Mouse (Mus musculus): ENCODE measurements around the gene Klhl3. TPM values are rescaled to one million over a fixed set of nuclear protein-coding genes. Genes with fewer than 3 reads are reported as not detected.
"Not testable (repeated sequence)": the region's sequence is repeated elsewhere in the genome, so short reads cannot be mapped to it uniquely, and the experiment has no call there.

The Klhl3 gene
- polyA plus RNA-seq, 1 experiment from 2014 or later, result 15.0 TPM

- WGBS, result 40% methylated on average over 5 of the region's 5 CpGs
- Histone ChIP-seq H3K27ac (ENCODE audit: low read length) (no peak overlapping the region), H3K27me3 (ENCODE audit: control insufficient read depth, insufficient read depth, low read depth, low read length) (no peaks in the 10 kb centered on the region), H3K4me2 (ENCODE audit: low read length) (peak overlapping the region; percentile 73), H3K9ac (ENCODE audit: low read depth, low read length) (no peak overlapping the region), H3K4me1 (ENCODE audit: control insufficient read depth, insufficient read depth, low read length) (peaks cover 2% of the 10 kb centered on the region; the same call in 1 of the 2 replicates), H3K9me3 (replicated peaks; ENCODE audit: control insufficient read depth, low read length, poor library complexity, severe bottlenecking) (no peaks in the 10 kb centered on the region), H3K36me3 (ENCODE audit: control insufficient read depth, insufficient read depth, low read length) (no peaks in the 10 kb centered on the region), H3K4me3 (ENCODE audit: low read depth, low read length) (peak overlapping the region; percentile 33)
- peak; percentile 72; the same call in 1 of the 2 replicates for ATAC-seq
Measured at GRCm38 (mm10) chr13:58149033-58149558, 35.7 kb upstream of the Klhl3 start.

GRCm38 (mm10) chr13:58148256-58148831, 35.0 kb upstream of the Klhl3 start:
- Histone ChIP-seq H3K9ac (ENCODE audit: low read depth, low read length) (peak overlapping the region; percentile 47; the same call in 1 of the 2 replicates), H3K27ac (ENCODE audit: low read length) (no peak overlapping the region), H3K9me3 (replicated peaks; ENCODE audit: control insufficient read depth, low read length, poor library complexity, severe bottlenecking) (no peaks in the 10 kb centered on the region), H3K4me3 (ENCODE audit: low read depth, low read length) (peak overlapping the region; percentile 33), H3K4me1 (ENCODE audit: control insufficient read depth, insufficient read depth, low read length) (peaks cover 2% of the 10 kb centered on the region; the same call in 1 of the 2 replicates), H3K36me3 (ENCODE audit: control insufficient read depth, insufficient read depth, low read length) (no peaks in the 10 kb centered on the region), H3K4me2 (ENCODE audit: low read length) (peak overlapping the region; percentile 73), H3K27me3 (ENCODE audit: control insufficient read depth, insufficient read depth, low read depth, low read length) (no peaks in the 10 kb centered on the region)
- peak; percentile 91 for ATAC-seq
- WGBS, result under 1% methylated on average over 17 of the region's 17 CpGs

GRCm38 (mm10) chr13:58147760-58148159, 34.4 kb upstream of the Klhl3 start:
- no peak overlapping the region for H3K4me3 ChIP-seq (ENCODE audit: low read depth, low read length)
- ATAC-seq, result no peak

GRCm38 (mm10) chr13:58146603-58147002, 33.2 kb upstream of the Klhl3 start:
- H3K9ac ChIP-seq (ENCODE audit: low read depth, low read length); ATAC-seq; H3K27ac ChIP-seq (ENCODE audit: low read length); H3K36me3 ChIP-seq (ENCODE audit: control insufficient read depth, insufficient read depth, low read length); H3K27me3 ChIP-seq (ENCODE audit: control insufficient read depth, insufficient read depth, low read depth, low read length); H3K9me3 ChIP-seq (replicated peaks; ENCODE audit: control insufficient read depth, low read length, poor library complexity, severe bottlenecking); H3K4me1 ChIP-seq (ENCODE audit: control insufficient read depth, insufficient read depth, low read length); H3K4me3 ChIP-seq (ENCODE audit: low read depth, low read length); H3K4me2 ChIP-seq (ENCODE audit: low read length): not testable (repeated sequence)
- 93% methylated on average over 8 of the region's 8 CpGs for WGBS

More at GRCm38 (mm10) chr13:58147760-58148159, 34.4 kb upstream of the Klhl3 start:
- Histone ChIP-seq H3K4me2 (ENCODE audit: low read length) (no peak overlapping the region), H3K27me3 (ENCODE audit: control insufficient read depth, insufficient read depth, low read depth, low read length) (no peaks in the 10 kb centered on the region), H3K27ac (ENCODE audit: low read length) (no peak overlapping the region), H3K9me3 (replicated peaks; ENCODE audit: control insufficient read depth, low read length, poor library complexity, severe bottlenecking) (no peaks in the 10 kb centered on the region), H3K36me3 (ENCODE audit: control insufficient read depth, insufficient read depth, low read length) (no peaks in the 10 kb centered on the region), H3K9ac (ENCODE audit: low read depth, low read length) (no peak overlapping the region), H3K4me1 (ENCODE audit: control insufficient read depth, insufficient read depth, low read length) (peaks cover 2% of the 10 kb centered on the region; the same call in 1 of the 2 replicates)
- WGBS, result 88% methylated on average over 1 of the region's 1 CpGs

DNA sequence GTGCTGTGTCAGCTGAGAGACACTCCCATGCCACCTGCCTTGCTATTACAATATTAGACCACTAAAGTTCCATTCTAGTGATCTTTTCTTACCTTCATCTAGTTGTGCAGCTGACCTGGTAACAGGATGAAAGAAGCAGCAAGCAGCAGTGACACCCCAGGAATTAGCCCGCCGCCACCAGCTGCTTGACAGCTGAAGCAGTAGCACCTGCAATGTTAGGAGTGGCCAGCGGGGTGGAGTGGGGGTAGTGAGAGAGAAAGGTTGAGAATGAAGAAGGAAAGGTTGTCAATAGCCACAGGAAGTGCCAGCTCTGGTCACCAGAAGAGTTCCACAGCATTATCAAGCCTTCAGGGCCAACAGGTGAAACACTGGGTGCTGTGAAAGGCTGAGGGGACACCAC, 18.3 kb upstream of the Klhl3 start:
- 45% methylated on average over 3 of the region's 3 CpGs for WGBS
- H3K4me2 ChIP-seq (ENCODE audit: low read length), result no peak overlapping the region
- no peaks in the 10 kb centered on the region for H3K9me3 ChIP-seq (replicated peaks; ENCODE audit: control insufficient read depth, low read length, poor library complexity, severe bottlenecking)
- H3K4me1 ChIP-seq (ENCODE audit: control insufficient read depth, insufficient read depth, low read length), result peaks cover 5% of the 10 kb centered on the region
- H3K27ac ChIP-seq (ENCODE audit: low read length), result no peak overlapping the region
- H3K9ac ChIP-seq (ENCODE audit: low read depth, low read length), result no peak overlapping the region
- no peak for ATAC-seq
- H3K4me3 ChIP-seq (ENCODE audit: low read depth, low read length), result no peak overlapping the region
- H3K27me3 ChIP-seq (ENCODE audit: control insufficient read depth, insufficient read depth, low read depth, low read length), result no peaks in the 10 kb centered on the region
- 0 out of 2 replicates have a peak, but pooled peaks cover 2% of the 10 kb centered on the region for H3K36me3 ChIP-seq (ENCODE audit: control insufficient read depth, insufficient read depth, low read length)

DNA sequence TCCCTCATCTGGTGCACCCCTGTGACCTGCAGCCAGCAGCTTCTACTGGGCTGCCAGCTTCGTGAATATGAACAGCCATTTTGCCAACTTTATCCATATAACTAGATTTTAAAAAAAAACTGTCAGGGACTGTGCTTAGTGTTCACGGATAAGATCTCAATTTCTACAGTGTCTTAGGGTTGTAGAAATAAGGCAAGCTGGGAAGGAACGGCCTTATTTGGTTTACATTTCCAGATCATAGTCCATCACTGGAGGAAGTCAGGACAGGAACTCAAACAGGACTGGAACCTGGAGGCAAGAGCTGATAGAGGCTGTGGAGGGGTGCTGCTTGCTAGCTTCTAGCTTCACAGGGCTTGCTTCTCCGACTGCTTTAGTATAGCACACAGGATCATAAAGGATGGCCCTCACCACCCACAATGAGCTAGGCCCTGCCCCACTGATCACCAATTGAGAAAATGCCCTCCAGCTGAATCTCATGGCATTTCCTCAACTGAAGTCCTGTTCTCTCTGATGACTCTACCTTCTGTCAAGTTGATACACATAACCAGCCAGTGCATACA, 16.4 kb upstream of the Klhl3 start:
- 28% methylated on average over 4 of the region's 4 CpGs for WGBS
- ATAC-seq, result peak; percentile 2; the same call in 1 of the 2 replicates
- H3K4me2 ChIP-seq (ENCODE audit: low read length), result peak overlapping the region; percentile 73
- no peaks in the 10 kb centered on the region for H3K27me3 ChIP-seq (ENCODE audit: control insufficient read depth, insufficient read depth, low read depth, low read length)
- peak overlapping the region; percentile 95 for H3K4me3 ChIP-seq (ENCODE audit: low read depth, low read length)
- peak overlapping the region; percentile 100 for H3K27ac ChIP-seq (ENCODE audit: low read length)
- H3K9ac ChIP-seq (ENCODE audit: low read depth, low read length), result peak overlapping the region; percentile 98
- H3K9me3 ChIP-seq (replicated peaks; ENCODE audit: control insufficient read depth, low read length, poor library complexity, severe bottlenecking), result no peaks in the 10 kb centered on the region
- 0 out of 2 replicates have a peak, but pooled peaks cover 2% of the 10 kb centered on the region for H3K36me3 ChIP-seq (ENCODE audit: control insufficient read depth, insufficient read depth, low read length)
- H3K4me1 ChIP-seq (ENCODE audit: control insufficient read depth, insufficient read depth, low read length), result peaks cover 19% of the 10 kb centered on the region

- Histone ChIP-seq H3K9ac (ENCODE audit: low read depth, low read length) (peak overlapping the region; percentile 98), H3K36me3 (ENCODE audit: control insufficient read depth, insufficient read depth, low read length) (0 out of 2 replicates have a peak, but pooled peaks cover 2% of the 10 kb centered on the region), H3K4me2 (ENCODE audit: low read length) (peak overlapping the region; percentile 73), H3K4me3 (ENCODE audit: low read depth, low read length) (peak overlapping the region; percentile 95), H3K9me3 (replicated peaks; ENCODE audit: control insufficient read depth, low read length, poor library complexity, severe bottlenecking) (no peaks in the 10 kb centered on the region), H3K27me3 (ENCODE audit: control insufficient read depth, insufficient read depth, low read depth, low read length) (no peaks in the 10 kb centered on the region), H3K27ac (ENCODE audit: low read length) (peak overlapping the region; percentile 100), H3K4me1 (ENCODE audit: control insufficient read depth, insufficient read depth, low read length) (peaks cover 24% of the 10 kb centered on the region)
- WGBS, result under 1% methylated on average over 79 of the region's 83 CpGs
- peak; percentile 98 for ATAC-seq
Measured at GRCm38 (mm10) chr13:58128768-58129671, 15.6 kb upstream of the Klhl3 start.

GRCm38 (mm10) chr13:58128396-58128767, 15.0 kb upstream of the Klhl3 start, which contains the start of gene Hnrnpa0:
TSS of gene Hnrnpa0 (minus strand) at chr13:58128556.
- peak within 1 kb of the TSS; percentile 85 for H3K4me2 ChIP-seq (ENCODE audit: low read length)
- H3K27me3 ChIP-seq (ENCODE audit: control insufficient read depth, insufficient read depth, low read depth, low read length), result no peaks in the 10 kb centered on the region
- peak; percentile 95 for ATAC-seq
- H3K36me3 ChIP-seq (ENCODE audit: control insufficient read depth, insufficient read depth, low read length), result 0 out of 2 replicates have a peak, but pooled peaks cover 2% of the 10 kb centered on the region
- 0% methylated on average over 42 of the region's 62 CpGs for whole genome bisulfite sequencing
- H3K9me3 ChIP-seq (replicated peaks; ENCODE audit: control insufficient read depth, low read length, poor library complexity, severe bottlenecking), result no peaks in the 10 kb centered on the region
- H3K4me1 ChIP-seq (ENCODE audit: control insufficient read depth, insufficient read depth, low read length), result peaks cover 27% of the 10 kb centered on the region
- H3K4me3 ChIP-seq (ENCODE audit: low read depth, low read length), result peak within 1 kb of the TSS; percentile 95
- H3K9ac ChIP-seq (ENCODE audit: low read depth, low read length), result peak within 1 kb of the TSS; percentile 98
- peak within 1 kb of the TSS; percentile 100 for H3K27ac ChIP-seq (ENCODE audit: low read length)

Measured in midbrain, embryonic 16.5 days (tissue).